Mouse (Mus musculus) embryonic facial prominence, embryonic 10.5 days (tissue): Measurements from ENCODE around the gene Nucb1. TPM values are rescaled to one million over a fixed set of nuclear protein-coding genes. Genes with fewer than 3 reads are reported as not detected.

Experiments
- DNase-seq: peaks from one replicate; pipeline ENCODE4 v3.0.0-alpha.2; 2017; ENCODE audit warnings: low spot score
- H3K27ac ChIP-seq: fragments of 300-500 bp; sonication (generic); replicated peaks from 2 replicates; pipeline ENCODE4 v1.5.1; 2016; ENCODE audit warnings: mild to moderate bottlenecking
- H3K27me3 ChIP-seq: fragments of 300-500 bp; sonication (generic); replicated peaks from 2 replicates; pipeline ENCODE4 v1.6.1; 2016; ENCODE audit warnings: low read depth, mild to moderate bottlenecking; ENCODE audit not compliant: poor library complexity, severe bottlenecking
- H3K36me3 ChIP-seq: fragments of 300-500 bp; sonication (generic); replicated peaks from 2 replicates; pipeline ENCODE4 v1.6.1; 2016; ENCODE audit warnings: mild to moderate bottlenecking, moderate library complexity
- H3K4me1 ChIP-seq: fragments of 300-500 bp; sonication (generic); 2 replicates; pipeline ENCODE4 v1.6.1; 2016
- H3K4me3 ChIP-seq: fragments of 300-500 bp; sonication (generic); 2 replicates; pipeline ENCODE4 v1.5.1; 2016; ENCODE audit warnings: mild to moderate bottlenecking, moderate library complexity
- H3K9me3 ChIP-seq: fragments of 300-500 bp; sonication (generic); 2 replicates; pipeline ENCODE4 v1.6.1; 2016; ENCODE audit warnings: mild to moderate bottlenecking
- WGBS: fragments of 180-500 bp; shearing (Covaris S2); methylation state at CpG from one replicate; pipeline ENCODE4 v1.1.7; 2016; 5-methylcytosine and 5-hydroxymethylcytosine counted together
- microRNA-seq: library from miRNA; unstranded; fragments of <30 nt; microRNA quantifications from one replicate; pipeline ENCODE4, GENCODE M21; 2017
- polyA plus RNA-seq: library from polyadenylated mRNA; unstranded; fragments of >200 nt; fragmentation: Nextera tagmentation; extraction: Ambion mirVana; gene quantifications from 2 replicates; pipeline ENCODE4 v1.2.1, GENCODE M21; 2016

The Nucb1 gene
- polyA plus RNA-seq, 1 experiment from 2014 or later: 123 TPM

DNA sequence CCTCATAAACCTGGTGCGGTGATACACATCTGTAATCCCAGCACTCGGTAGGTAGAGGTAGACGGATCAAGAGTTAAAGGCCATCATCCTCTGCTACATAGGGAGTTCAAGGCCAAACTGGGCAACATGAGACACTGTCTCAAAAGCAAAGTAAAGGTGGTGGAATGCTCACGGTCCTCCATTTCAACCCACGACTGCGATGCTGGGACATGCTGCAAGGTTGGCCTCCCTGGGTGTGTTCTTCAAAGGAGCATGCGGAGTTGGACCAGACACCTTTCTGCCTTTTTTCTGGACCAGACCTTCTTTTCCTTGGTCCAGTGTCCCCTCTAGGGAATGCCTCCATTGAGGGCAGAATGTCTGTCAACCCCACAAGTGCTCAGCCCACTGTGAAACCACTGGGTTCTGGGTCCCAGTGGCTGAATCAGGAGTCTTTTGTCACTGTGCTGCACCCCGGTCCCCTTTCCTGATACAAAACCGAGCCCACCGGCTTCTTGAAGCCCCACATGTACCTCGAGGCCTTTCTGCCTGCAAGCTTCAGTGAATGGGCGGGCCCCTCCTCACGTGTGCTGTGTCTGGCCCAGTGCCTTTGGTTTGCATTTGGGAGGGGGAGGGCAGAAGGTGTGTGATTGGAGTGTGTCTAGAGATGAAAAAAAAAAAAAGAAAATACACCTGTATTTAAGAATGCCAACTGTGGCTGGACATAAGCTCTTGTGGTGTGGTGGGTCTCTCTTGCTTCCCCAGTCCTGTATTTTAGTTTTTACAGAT is 54.1 kb downstream of the Nucb1 start:
- H3K27ac ChIP-seq: no peak overlapping the region
- peaks cover 82% of the 10 kb centered on the region for H3K36me3 ChIP-seq
- no peaks in the 10 kb centered on the region for H3K9me3 ChIP-seq
- peaks cover 35% of the 10 kb centered on the region for H3K4me1 ChIP-seq
- WGBS: 78% methylated on average over 13 of the region's 13 CpGs
- H3K27me3 ChIP-seq: no peaks in the 10 kb centered on the region
- H3K4me3 ChIP-seq: 0 out of 2 replicates have a peak overlapping the region, but pooled peaks have one; percentile 16
- DNase-seq: no peak

DNA sequence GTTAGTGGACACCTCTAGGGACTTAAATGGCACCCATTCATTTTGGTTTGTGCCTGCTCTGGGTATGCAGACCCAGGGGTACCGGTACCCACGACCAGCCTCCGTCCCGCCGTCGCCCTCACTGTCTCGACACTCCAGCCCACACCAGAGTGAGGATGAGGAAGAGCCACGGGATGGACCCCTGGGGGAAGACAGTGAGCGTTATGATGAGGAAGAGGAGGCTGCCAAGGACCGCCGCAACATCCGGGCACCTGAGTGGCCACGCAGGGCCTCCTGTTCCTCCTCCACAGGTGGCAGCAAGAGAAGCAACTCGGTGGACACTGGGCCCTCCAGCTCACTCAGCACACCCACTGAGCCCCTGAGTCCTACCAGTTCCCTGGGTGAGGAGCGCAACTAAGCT is 55.2 kb downstream of the Nucb1 start:
- H3K4me1 ChIP-seq: peaks cover 23% of the 10 kb centered on the region
- DNase-seq: no peak
- 87% methylated on average over 15 of the region's 15 CpGs for WGBS
- peaks cover 81% of the 10 kb centered on the region for H3K36me3 ChIP-seq
- no peak overlapping the region for H3K4me3 ChIP-seq
- H3K27me3 ChIP-seq: no peaks in the 10 kb centered on the region
- H3K9me3 ChIP-seq: no peaks in the 10 kb centered on the region
- no peak overlapping the region; the same call in 1 of the 2 replicates for H3K27ac ChIP-seq

DNA sequence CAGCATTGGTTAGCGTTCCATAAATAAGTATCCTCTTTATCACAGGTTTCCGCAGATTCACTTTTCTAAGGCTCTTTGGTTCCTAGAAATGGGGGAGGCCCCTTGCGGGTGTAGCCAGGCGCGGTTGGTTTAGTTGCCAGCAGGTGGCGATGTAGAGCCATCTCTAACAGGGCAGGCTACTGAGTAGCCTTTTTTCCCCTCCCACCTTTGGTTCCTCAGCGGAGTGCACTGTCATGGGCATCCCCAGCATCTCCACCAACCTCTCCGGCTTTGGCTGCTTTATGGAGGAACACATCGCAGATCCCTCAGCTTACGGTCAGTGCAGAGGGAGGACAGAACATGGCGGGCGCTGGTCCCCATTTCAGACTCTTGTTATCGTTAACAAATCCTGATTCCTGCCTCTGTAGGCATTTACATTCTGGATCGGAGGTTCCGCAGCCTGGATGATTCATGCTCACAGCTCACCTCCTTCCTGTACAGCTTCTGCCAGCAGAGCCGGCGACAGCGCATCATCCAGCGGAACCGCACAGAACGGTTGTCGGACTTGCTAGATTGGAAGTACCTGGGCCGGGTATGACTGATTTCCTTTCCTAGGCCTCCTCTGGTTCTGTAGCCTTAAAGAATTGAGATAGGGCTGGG is 58.7 kb downstream of the Nucb1 start:
- no peaks in the 10 kb centered on the region for H3K27me3 ChIP-seq
- peaks cover 77% of the 10 kb centered on the region for H3K36me3 ChIP-seq
- H3K27ac ChIP-seq: no peak overlapping the region
- H3K4me1 ChIP-seq: peaks cover 9% of the 10 kb centered on the region
- 52% methylated on average over 23 of the region's 23 CpGs for WGBS
- no peak overlapping the region for H3K4me3 ChIP-seq
- DNase-seq: peak; percentile 84
- H3K9me3 ChIP-seq: no peaks in the 10 kb centered on the region

DNA sequence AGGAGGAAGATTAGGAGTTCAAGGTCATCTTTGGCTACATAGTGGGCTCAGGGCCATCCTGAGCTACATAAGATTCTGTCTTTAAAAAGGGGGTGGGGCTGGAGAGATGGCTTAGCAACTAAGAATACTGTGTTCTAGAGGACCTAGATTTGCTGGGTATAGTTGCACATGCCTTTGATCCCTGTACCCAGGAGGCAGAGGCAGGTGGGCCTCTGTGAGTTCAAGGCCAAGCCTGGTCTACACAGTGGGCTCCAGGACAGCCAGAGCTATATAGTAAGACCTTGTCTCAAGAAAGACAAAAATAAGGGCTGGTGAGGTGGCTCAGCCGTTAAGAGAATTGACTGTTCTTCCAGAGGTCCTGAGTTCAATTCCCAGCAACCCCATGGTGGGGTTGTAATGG is 60.2 kb downstream of the Nucb1 start:
- no peak for DNase-seq
- H3K27ac ChIP-seq: no peak overlapping the region
- WGBS: 86% methylated on average over 1 of the region's 1 CpGs
- no peaks in the 10 kb centered on the region for H3K27me3 ChIP-seq
- peaks cover 74% of the 10 kb centered on the region for H3K36me3 ChIP-seq
- H3K4me1 ChIP-seq: peaks cover 9% of the 10 kb centered on the region
- H3K4me3 ChIP-seq: no peak overlapping the region
- no peaks in the 10 kb centered on the region for H3K9me3 ChIP-seq

DNA sequence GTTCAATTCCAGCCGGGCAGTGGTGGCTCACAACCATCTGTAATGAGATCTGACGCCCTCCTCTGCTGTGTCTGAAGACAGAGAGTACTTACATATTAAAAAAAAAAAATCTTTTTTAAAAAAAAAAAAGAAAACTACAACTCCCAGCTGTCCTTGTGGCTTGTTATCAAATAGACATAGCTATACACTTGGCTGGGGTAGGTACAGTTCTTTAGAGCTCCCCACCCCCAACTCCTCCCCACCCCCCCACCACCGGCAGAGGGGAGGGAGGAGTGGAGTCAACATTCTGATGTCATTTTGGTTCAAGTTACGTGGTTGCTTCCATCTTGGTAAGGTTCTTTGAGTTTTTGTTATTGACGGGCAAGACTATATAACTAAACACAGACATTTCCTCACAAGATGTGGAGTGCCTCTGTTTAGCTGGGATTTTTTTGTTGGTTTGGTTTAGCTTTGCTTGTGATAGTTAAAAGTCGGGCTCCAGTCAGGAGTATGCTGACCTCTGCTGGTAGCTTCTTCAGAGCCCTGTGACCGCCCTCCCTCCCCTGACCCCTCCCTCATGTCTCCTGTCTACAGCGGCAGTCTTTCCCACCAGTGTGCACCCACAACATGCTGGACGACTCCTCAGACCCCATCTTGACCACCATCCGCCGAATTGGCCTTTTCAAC is 62.7 kb downstream of the Nucb1 start:
- Histone ChIP-seq H3K36me3 (peaks cover 75% of the 10 kb centered on the region), H3K4me3 (peak overlapping the region; percentile 19; the same call in 1 of the 2 replicates), H3K9me3 (no peaks in the 10 kb centered on the region), H3K27ac (no peak overlapping the region), H3K4me1 (peaks cover 9% of the 10 kb centered on the region), H3K27me3 (no peaks in the 10 kb centered on the region)
- WGBS: 31% methylated on average over 11 of the region's 11 CpGs
- DNase-seq: peak; percentile 58

DNA sequence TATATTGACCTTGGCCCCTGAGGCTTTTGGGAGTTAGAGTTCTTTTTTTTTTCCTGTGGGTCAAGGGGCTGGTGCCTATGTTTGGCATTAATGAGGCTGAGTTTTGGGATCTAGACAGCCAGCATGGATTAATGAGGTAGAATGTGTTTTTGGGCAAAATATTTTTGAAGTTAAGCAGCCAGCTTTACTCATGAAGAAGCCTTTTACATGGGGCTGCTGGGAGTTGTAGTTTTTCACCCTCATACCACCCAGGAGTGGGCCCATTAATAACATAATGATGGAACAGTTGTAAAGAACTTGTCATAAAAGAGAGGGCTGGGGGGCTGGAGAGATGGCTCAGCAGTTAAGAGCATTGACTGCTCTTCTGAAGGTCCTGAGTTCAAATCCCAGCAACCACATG is 63.6 kb downstream of the Nucb1 start:
- Histone ChIP-seq H3K4me3 (no peak overlapping the region), H3K9me3 (no peaks in the 10 kb centered on the region), H3K27me3 (no peaks in the 10 kb centered on the region), H3K36me3 (peaks cover 70% of the 10 kb centered on the region), H3K4me1 (peaks cover 9% of the 10 kb centered on the region), H3K27ac (no peak overlapping the region)
- DNase-seq: no peak

DNA sequence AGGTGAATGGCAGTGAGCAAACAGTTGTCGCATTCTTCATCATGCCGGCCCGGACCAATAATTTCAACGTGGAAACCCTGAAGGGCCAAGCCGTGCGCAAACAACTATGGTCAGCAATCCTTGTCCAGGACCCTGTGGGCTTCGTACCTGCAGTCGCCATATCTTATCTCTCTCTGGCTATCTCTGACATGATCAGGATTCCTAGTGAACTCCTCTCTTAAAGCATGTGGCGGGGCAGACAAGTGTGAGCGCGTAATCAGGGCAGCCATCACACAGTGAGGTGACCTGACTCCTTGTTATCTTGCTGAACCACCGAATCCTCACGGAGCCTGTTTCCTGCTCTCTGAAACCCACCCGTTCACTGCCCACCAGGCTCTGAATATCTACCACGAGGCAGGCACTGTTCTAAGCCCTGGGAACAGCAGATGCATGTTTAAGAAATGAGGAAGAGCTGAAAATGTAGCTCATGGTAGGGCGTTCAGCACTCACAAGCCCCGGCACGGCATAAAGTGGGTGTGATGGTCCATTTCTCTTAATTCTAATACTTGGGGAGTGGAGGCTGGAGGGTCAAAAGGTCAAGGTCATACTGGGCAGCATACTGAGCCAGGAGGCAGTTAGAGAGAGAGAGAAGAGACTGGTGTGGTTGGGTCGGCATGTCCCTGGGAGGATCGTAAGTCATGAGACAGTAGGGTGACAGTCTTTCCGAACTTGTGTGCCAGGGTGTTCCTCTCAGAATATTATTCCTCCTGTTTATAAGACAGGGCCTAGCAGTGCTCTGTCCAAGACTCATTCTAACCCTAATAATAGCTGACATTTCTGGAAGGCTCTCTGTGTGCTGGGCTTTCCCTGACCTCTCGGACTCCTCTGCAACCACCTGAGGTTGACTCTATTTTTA is 66.4 kb downstream of the Nucb1 start:
- 90% methylated on average over 22 of the region's 22 CpGs for WGBS
- H3K4me3 ChIP-seq: no peak overlapping the region
- DNase-seq: no peak
- no peak overlapping the region for H3K27ac ChIP-seq
- peaks cover 9% of the 10 kb centered on the region for H3K4me1 ChIP-seq
- H3K36me3 ChIP-seq: peaks cover 74% of the 10 kb centered on the region
- no peaks in the 10 kb centered on the region for H3K27me3 ChIP-seq
- H3K9me3 ChIP-seq: no peaks in the 10 kb centered on the region

Small RNA genes within 50 kb of the gene (microRNA-seq; reads per million reads assigned to microRNA genes)
- gene Gm22133: 1.8 reads per million

Other genes starting within 250 kb of the Nucb1 start
- not detected in 2 replicates for gene Slc6a21, start 232.9 kb downstream of the Nucb1 start, polyA plus RNA-seq
- 10.6 and 11.3 TPM in 2 replicates for gene Trpm4, start 176.6 kb downstream of the Nucb1 start, polyA plus RNA-seq
- gene Hrc, start 175.1 kb downstream of the Nucb1 start, polyA plus RNA-seq: 0.31 and 0.64 TPM in 2 replicates
- gene Ppfia3, start 143.4 kb downstream of the Nucb1 start, polyA plus RNA-seq: 5.8 and 7.1 TPM in 2 replicates
- gene Lin7b, start 139.8 kb downstream of the Nucb1 start, polyA plus RNA-seq: 0.24 and 1.2 TPM in 2 replicates
- 285 and 287 TPM in 2 replicates for gene Snrnp70, start 114.7 kb downstream of the Nucb1 start, polyA plus RNA-seq
- gene Kcna7, start 104.8 kb downstream of the Nucb1 start, polyA plus RNA-seq: 0.06 TPM in 1 of 2 replicates, not detected in the other
- gene Ntf5, start 96.7 kb downstream of the Nucb1 start, polyA plus RNA-seq: 2.8 TPM in 2 replicates
- gene Lhb, start 89.6 kb downstream of the Nucb1 start, polyA plus RNA-seq: 0.24 and 0.70 TPM in 2 replicates
- gene Gys1, start 75.6 kb downstream of the Nucb1 start, polyA plus RNA-seq: 44.2 and 45.5 TPM in 2 replicates
- 227 TPM in 2 replicates for gene Ruvbl2, start 72.3 kb downstream of the Nucb1 start, polyA plus RNA-seq
- gene Ftl1, start 50.5 kb downstream of the Nucb1 start, polyA plus RNA-seq: 5,460 and 5,734 TPM in 2 replicates
- gene Bax, start 43.5 kb downstream of the Nucb1 start, polyA plus RNA-seq: 243 and 247 TPM in 2 replicates
- gene Tulp2, start 28.5 kb downstream of the Nucb1 start, polyA plus RNA-seq: 0.93 and 1.4 TPM in 2 replicates
- not detected in 2 replicates for gene Gm45808, start 23.6 kb downstream of the Nucb1 start, polyA plus RNA-seq
- 5.7 and 7.4 TPM in 2 replicates for gene Dhdh, start 21.6 kb downstream of the Nucb1 start, polyA plus RNA-seq
- 18.6 and 21.6 TPM in 2 replicates for gene Ppp1r15a, start 15.9 kb upstream of the Nucb1 start, polyA plus RNA-seq
- gene Plekha4, start 15.9 kb upstream of the Nucb1 start, polyA plus RNA-seq: 1.9 and 2.3 TPM in 2 replicates
- gene Hsd17b14, start 44.5 kb upstream of the Nucb1 start, polyA plus RNA-seq: 0.87 and 0.92 TPM in 2 replicates
- gene Bcat2, start 59.7 kb upstream of the Nucb1 start, polyA plus RNA-seq: 51.1 and 51.9 TPM in 2 replicates
- gene Fgf21, start 105.1 kb upstream of the Nucb1 start, polyA plus RNA-seq: not detected in 2 replicates
- gene Fut1, start 106.9 kb upstream of the Nucb1 start, polyA plus RNA-seq: 0.07 and 0.44 TPM in 2 replicates
- gene Izumo1, start 111.4 kb upstream of the Nucb1 start, polyA plus RNA-seq: 0.07 and 0.10 TPM in 2 replicates
- gene Rasip1, start 117.1 kb upstream of the Nucb1 start, polyA plus RNA-seq: 6.5 and 6.8 TPM in 2 replicates
- gene Mamstr, start 129.6 kb upstream of the Nucb1 start, polyA plus RNA-seq: 1.3 and 3.1 TPM in 2 replicates
- 0.07 and 0.16 TPM in 2 replicates for gene Fut2, start 156.0 kb upstream of the Nucb1 start, polyA plus RNA-seq
- gene Ntn5, start 173.6 kb upstream of the Nucb1 start, polyA plus RNA-seq: 0.28 and 0.42 TPM in 2 replicates
- gene Sec1, start 184.0 kb upstream of the Nucb1 start, polyA plus RNA-seq: 0.55 and 0.64 TPM in 2 replicates
- 8.5 and 9.1 TPM in 2 replicates for gene Car11, start 189.4 kb upstream of the Nucb1 start, polyA plus RNA-seq
- 3.6 and 4.3 TPM in 2 replicates for gene Dbp, start 194.7 kb upstream of the Nucb1 start, polyA plus RNA-seq
- gene Rpl18, start 205.1 kb upstream of the Nucb1 start, polyA plus RNA-seq: 1,168 and 1,206 TPM in 2 replicates
- 41.5 and 42.1 TPM in 2 replicates for gene Sphk2, start 207.6 kb upstream of the Nucb1 start, polyA plus RNA-seq
- gene Fam83e, start 210.8 kb upstream of the Nucb1 start, polyA plus RNA-seq: 1.8 and 2.2 TPM in 2 replicates
- 0.22 TPM in 1 of 2 replicates, not detected in the other for gene Spaca4, start 215.4 kb upstream of the Nucb1 start, polyA plus RNA-seq